Mouse (Mus musculus) neural tube, postnatal 0 days (tissue): ENCODE results near the gene Fam111a. TPM values are rescaled to one million over a fixed set of nuclear protein-coding genes. Genes with fewer than 3 reads are reported as not detected.

Source experiments
- polyA plus RNA-seq: library from polyadenylated mRNA; unstranded; fragments of >200 nt; fragmentation: Nextera tagmentation; extraction: Ambion mirVana; gene quantifications from 2 replicates; pipeline ENCODE4 v1.2.1, GENCODE M21; 2015

Fam111a gene
- polyA plus RNA-seq: 3.4 and 3.5 TPM in 2 replicates

DNA sequence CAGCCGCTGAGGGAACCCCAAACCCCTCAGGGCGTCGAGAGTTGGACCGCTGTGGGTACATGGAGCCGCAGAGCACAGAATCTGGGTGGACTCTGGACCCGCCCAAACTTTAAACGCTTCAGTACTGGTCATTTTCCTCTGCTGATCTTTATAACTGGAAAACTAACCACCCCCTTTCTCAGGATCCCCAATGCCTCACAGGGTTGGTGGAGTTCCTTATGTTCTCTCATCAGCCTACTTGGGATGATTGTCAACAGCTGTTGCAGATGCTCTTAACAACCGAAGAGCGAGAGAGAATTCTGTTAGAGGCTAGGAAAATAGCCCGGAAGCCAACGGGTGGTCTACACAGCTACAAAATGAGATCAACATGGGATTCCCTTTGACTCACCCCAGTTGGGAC, at the start of gene Fam111a:
Gene Fam111a (plus strand): TSS at position 301 of the 400 bp plus-strand sequence.

DNA sequence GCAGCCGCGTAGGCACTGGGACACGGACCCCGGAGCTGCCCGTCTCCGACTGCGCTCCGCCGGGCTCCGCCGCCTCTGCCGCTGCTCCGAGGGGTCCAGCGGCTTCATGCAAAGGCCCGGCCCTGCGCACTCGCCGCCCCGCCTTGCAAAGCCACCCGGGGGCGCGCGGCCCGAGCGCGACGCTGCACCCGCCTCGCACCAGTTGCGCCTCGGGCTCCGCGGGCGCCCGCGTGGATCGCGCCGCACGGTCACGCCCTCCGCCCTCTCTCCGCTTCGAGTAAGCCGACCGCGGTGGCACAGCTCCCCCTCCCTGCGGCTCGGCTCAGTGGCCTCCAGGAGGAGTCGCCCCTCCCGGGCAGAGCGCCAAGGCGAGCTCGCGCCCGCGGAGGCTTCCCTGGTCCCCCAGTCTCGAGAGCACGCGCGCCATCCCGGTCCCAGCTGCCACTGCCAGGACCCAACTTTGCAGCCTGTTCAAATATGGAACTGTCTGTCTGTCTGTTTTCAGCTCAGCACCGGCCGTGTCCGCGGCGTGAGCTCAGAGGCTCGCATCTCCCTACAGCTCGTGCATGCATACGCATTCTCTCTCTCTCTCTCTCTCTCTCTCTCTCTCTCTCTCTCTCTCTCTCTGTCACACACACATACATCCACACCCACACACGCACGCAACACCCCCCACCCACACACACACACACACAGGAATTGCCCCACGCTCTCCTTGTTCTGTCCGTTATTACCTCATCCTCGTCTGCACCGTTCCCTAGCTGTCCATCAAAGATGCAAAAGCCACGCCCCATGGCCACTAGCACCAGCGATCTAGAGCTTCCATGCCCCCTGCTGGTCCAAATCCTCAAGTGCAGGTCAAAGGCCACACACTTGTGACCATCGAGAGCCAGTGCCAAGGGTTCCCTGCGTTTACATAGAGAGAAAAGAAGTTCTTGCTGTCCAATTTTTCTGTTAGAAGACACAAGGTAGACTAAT, 43.9 kb upstream of the Fam111a start, which contains the start of gene Dtx4:
Gene Dtx4 (minus strand): TSS at position 85 of the 978 bp plus-strand sequence.

GRCm38 (mm10) chr19:12599674-12600073, 54.1 kb downstream of the Fam111a start, which contains the start of gene Gm4952:
Gm4952 (plus strand) TSS chr19:12599974.

GRCm38 (mm10) chr19:12633176-12633575, 87.6 kb downstream of the Fam111a start, which contains the start of gene Glyat:
Glyat (plus strand) TSS chr19:12633308.

Other genes with a start within 250 kb of the Fam111a start
- not detected in 2 replicates for gene Olfr1436, start 246.6 kb upstream of the Fam111a start, polyA plus RNA-seq
- not detected in 2 replicates for gene Olfr1437, start 220.6 kb upstream of the Fam111a start, polyA plus RNA-seq
- gene Olfr1438-ps1, start 209.8 kb upstream of the Fam111a start, polyA plus RNA-seq: not detected in 2 replicates
- not detected in 2 replicates for gene Olfr1440, start 158.5 kb upstream of the Fam111a start, polyA plus RNA-seq
- not detected in 2 replicates for gene Olfr1441, start 128.3 kb upstream of the Fam111a start, polyA plus RNA-seq
- 0.05 TPM in 1 of 2 replicates, not detected in the other for gene Pfpl, start 117.8 kb upstream of the Fam111a start, polyA plus RNA-seq
- 1.1 and 1.4 TPM in 2 replicates for gene Mpeg1, start 85.0 kb upstream of the Fam111a start, polyA plus RNA-seq
- gene Dtx4, start 44.3 kb upstream of the Fam111a start, polyA plus RNA-seq: 26.2 and 30.4 TPM in 2 replicates
- gene Gm4952, start 54.2 kb downstream of the Fam111a start, polyA plus RNA-seq: 0.19 and 0.29 TPM in 2 replicates
- 0.04 TPM in 1 of 2 replicates, not detected in the other for gene Glyat, start 87.6 kb downstream of the Fam111a start, polyA plus RNA-seq
- gene Olfr1442, start 124.7 kb downstream of the Fam111a start, polyA plus RNA-seq: not detected in 2 replicates
- gene Olfr1443, start 132.4 kb downstream of the Fam111a start, polyA plus RNA-seq: not detected in 2 replicates
- not detected in 2 replicates for gene Keg1, start 150.0 kb downstream of the Fam111a start, polyA plus RNA-seq
- 1.5 and 1.8 TPM in 2 replicates for gene Cntf, start 219.9 kb downstream of the Fam111a start, polyA plus RNA-seq